Mouse (Mus musculus): ENCODE data around the gene Vps8. TPM values are rescaled to one million over a fixed set of nuclear protein-coding genes. Genes with fewer than 3 reads are reported as not detected.

Vps8 gene
- polyA plus RNA-seq, 1 experiment: 29.5 TPM

GRCm38 (mm10) chr16:21642906-21643305, 220.0 kb downstream of the Vps8 start:
- Histone ChIP-seq H3K4me1 (ENCODE audit: control insufficient read depth, insufficient read depth, low read length) (no peaks in the 10 kb centered on the region), H3K4me3 (ENCODE audit: insufficient read depth, low read length) (no peak overlapping the region), H3K27ac (ENCODE audit: insufficient read depth, low read length) (no peak overlapping the region)
- no peak for TF ChIP-seq POLR2A (IDR thresholded peaks at IDR 0.05; ENCODE audit: low read depth, low read length)
- TF ChIP-seq CTCF (IDR thresholded peaks at IDR 0.05; ENCODE audit: borderline replicate concordance, insufficient read depth, low read length): no peak

- Histone ChIP-seq H3K27ac (ENCODE audit: insufficient read depth, low read length) (no peak overlapping the region), H3K4me1 (ENCODE audit: control insufficient read depth, insufficient read depth, low read length) (no peaks in the 10 kb centered on the region), H3K4me3 (ENCODE audit: insufficient read depth, low read length) (no peak overlapping the region)
- TF ChIP-seq CTCF (IDR thresholded peaks at IDR 0.05; ENCODE audit: borderline replicate concordance, insufficient read depth, low read length) (no peak), POLR2A (IDR thresholded peaks at IDR 0.05; ENCODE audit: low read depth, low read length) (no peak)
Observed at GRCm38 (mm10) chr16:21643621-21644041, 220.7 kb downstream of the Vps8 start.

GRCm38 (mm10) chr16:21644066-21644561, 221.2 kb downstream of the Vps8 start:
- H3K4me1 ChIP-seq (ENCODE audit: control insufficient read depth, insufficient read depth, low read length): no peaks in the 10 kb centered on the region
- TF ChIP-seq CTCF (IDR thresholded peaks at IDR 0.05; ENCODE audit: borderline replicate concordance, insufficient read depth, low read length): no peak
- TF ChIP-seq POLR2A (IDR thresholded peaks at IDR 0.05; ENCODE audit: low read depth, low read length): no peak
- no peak overlapping the region for H3K4me3 ChIP-seq (ENCODE audit: insufficient read depth, low read length)
- H3K27ac ChIP-seq (ENCODE audit: insufficient read depth, low read length): no peak overlapping the region

GRCm38 (mm10) chr16:21644574-21644973, 221.7 kb downstream of the Vps8 start:
- H3K27ac ChIP-seq (ENCODE audit: insufficient read depth, low read length): no peak overlapping the region
- no peak for TF ChIP-seq POLR2A (IDR thresholded peaks at IDR 0.05; ENCODE audit: low read depth, low read length)
- TF ChIP-seq CTCF (IDR thresholded peaks at IDR 0.05; ENCODE audit: borderline replicate concordance, insufficient read depth, low read length): no peak

GRCm38 (mm10) chr16:21645915-21646314, 223.0 kb downstream of the Vps8 start:
- Histone ChIP-seq H3K4me3 (ENCODE audit: insufficient read depth, low read length) (no peak overlapping the region), H3K4me1 (ENCODE audit: control insufficient read depth, insufficient read depth, low read length) (no peaks in the 10 kb centered on the region), H3K27ac (ENCODE audit: insufficient read depth, low read length) (no peak overlapping the region)
- TF ChIP-seq POLR2A (IDR thresholded peaks at IDR 0.05; ENCODE audit: low read depth, low read length) (no peak), CTCF (IDR thresholded peaks at IDR 0.05; ENCODE audit: borderline replicate concordance, insufficient read depth, low read length) (no peak)

More at GRCm38 (mm10) chr16:21644574-21644973, 221.7 kb downstream of the Vps8 start:
- Histone ChIP-seq H3K4me1 (ENCODE audit: control insufficient read depth, insufficient read depth, low read length) (no peaks in the 10 kb centered on the region), H3K4me3 (ENCODE audit: insufficient read depth, low read length) (no peak overlapping the region)

GRCm38 (mm10) chr16:21646496-21646895, 223.6 kb downstream of the Vps8 start:
- Histone ChIP-seq H3K27ac (ENCODE audit: insufficient read depth, low read length) (no peak overlapping the region), H3K4me3 (ENCODE audit: insufficient read depth, low read length) (no peak overlapping the region), H3K4me1 (ENCODE audit: control insufficient read depth, insufficient read depth, low read length) (no peaks in the 10 kb centered on the region)
- no peak for TF ChIP-seq POLR2A (IDR thresholded peaks at IDR 0.05; ENCODE audit: low read depth, low read length)
- TF ChIP-seq CTCF (IDR thresholded peaks at IDR 0.05; ENCODE audit: borderline replicate concordance, insufficient read depth, low read length): no peak

- no peak for TF ChIP-seq POLR2A (IDR thresholded peaks at IDR 0.05; ENCODE audit: low read depth, low read length)
- TF ChIP-seq CTCF (IDR thresholded peaks at IDR 0.05; ENCODE audit: borderline replicate concordance, insufficient read depth, low read length): no peak
- H3K27ac ChIP-seq (ENCODE audit: insufficient read depth, low read length): no peak overlapping the region
- H3K4me3 ChIP-seq (ENCODE audit: insufficient read depth, low read length): no peak overlapping the region
- no peaks in the 10 kb centered on the region for H3K4me1 ChIP-seq (ENCODE audit: control insufficient read depth, insufficient read depth, low read length)
Observed at GRCm38 (mm10) chr16:21648800-21649199, 225.9 kb downstream of the Vps8 start.

- no peak for TF ChIP-seq CTCF (IDR thresholded peaks at IDR 0.05; ENCODE audit: borderline replicate concordance, insufficient read depth, low read length)
- no peak for TF ChIP-seq POLR2A (IDR thresholded peaks at IDR 0.05; ENCODE audit: low read depth, low read length)
- 0 out of 2 replicates have a peak overlapping the region, but pooled peaks have one; percentile 53 for H3K27ac ChIP-seq (ENCODE audit: insufficient read depth, low read length)
Observed at GRCm38 (mm10) chr16:21650289-21650688, 227.4 kb downstream of the Vps8 start.

GRCm38 (mm10) chr16:21651161-21651560, 228.2 kb downstream of the Vps8 start:
- TF ChIP-seq POLR2A (IDR thresholded peaks at IDR 0.05; ENCODE audit: low read depth, low read length) (no peak), CTCF (IDR thresholded peaks at IDR 0.05; ENCODE audit: borderline replicate concordance, insufficient read depth, low read length) (no peak)
- Histone ChIP-seq H3K4me3 (ENCODE audit: insufficient read depth, low read length) (no peak overlapping the region), H3K4me1 (ENCODE audit: control insufficient read depth, insufficient read depth, low read length) (no peaks in the 10 kb centered on the region), H3K27ac (ENCODE audit: insufficient read depth, low read length) (peak overlapping the region; percentile 21; the same call in 1 of the 2 replicates)

More at GRCm38 (mm10) chr16:21650289-21650688, 227.4 kb downstream of the Vps8 start:
- no peak overlapping the region for H3K4me3 ChIP-seq (ENCODE audit: insufficient read depth, low read length)
- no peaks in the 10 kb centered on the region for H3K4me1 ChIP-seq (ENCODE audit: control insufficient read depth, insufficient read depth, low read length)

- TF ChIP-seq CTCF (IDR thresholded peaks at IDR 0.05; ENCODE audit: borderline replicate concordance, insufficient read depth, low read length) (no peak), POLR2A (IDR thresholded peaks at IDR 0.05; ENCODE audit: low read depth, low read length) (no peak)
- Histone ChIP-seq H3K27ac (ENCODE audit: insufficient read depth, low read length) (no peak overlapping the region), H3K4me1 (ENCODE audit: control insufficient read depth, insufficient read depth, low read length) (no peaks in the 10 kb centered on the region), H3K4me3 (ENCODE audit: insufficient read depth, low read length) (no peak overlapping the region)
Observed at GRCm38 (mm10) chr16:21653151-21653550, 230.2 kb downstream of the Vps8 start.
